In genomic region chr2:93643403-93643780, GRCm38 (mm10) we compare ENCODE assay signal across 10 mouse cellular contexts. TPM values are rescaled to one million over a fixed set of nuclear protein-coding genes. Genes with fewer than 3 reads are reported as not detected.
DNase-seq lines count a peak whose midpoint lies in the region; ATAC-seq and TF ChIP-seq lines count a peak whose summit lies in the region.
"Had no signal": no experiment of that assay in that cellular context is flagged by ENCODE, and none has a peak within 500 bp of the region (broad histone marks: within the 10 kb centered on the region; RNA-seq: fewer than 3 reads in every experiment).

No protein-coding gene starts in this region.

- H3K4me2 ChIP-seq in heart, embryonic 16.5 days (ENCODE audit: low read depth, low read length), result peak overlapping the region; percentile 78
- H3K4me2 ChIP-seq in embryonic facial prominence, embryonic 15.5 days (replicated peaks), result peak overlapping the region; percentile 53
- peak overlapping the region; percentile 59 for H3K4me2 ChIP-seq in hindbrain, postnatal 0 days (ENCODE audit: low read depth, low read length)
- peak overlapping the region; percentile 51 for H3K4me2 ChIP-seq in midbrain, embryonic 15.5 days

- no peak for DNase-seq in heart, adult 8-10 months (ENCODE audit: low spot score)
- DNase-seq in hindbrain, postnatal 0 days (ENCODE audit: low spot score), result no peak
- DNase-seq in right cerebral cortex, postnatal 36 days (ENCODE audit: low spot score in 2 of 2), result no peak
- DNase-seq in retina, embryonic 14.5 days (ENCODE audit: low spot score), result no peak

- H3K27me3 ChIP-seq in heart, embryonic 16.5 days (ENCODE audit: control insufficient read depth, insufficient read depth, low read length), result peaks cover 82% of the 10 kb centered on the region
- peaks cover 73% of the 10 kb centered on the region for H3K27me3 ChIP-seq in embryonic facial prominence, embryonic 15.5 days
- peaks cover 68% of the 10 kb centered on the region for H3K27me3 ChIP-seq in hindbrain, postnatal 0 days (ENCODE audit: insufficient read depth, low read length)
- peaks cover 83% of the 10 kb centered on the region for H3K27me3 ChIP-seq in midbrain, embryonic 15.5 days (replicated peaks)

- H3K9ac ChIP-seq in heart, embryonic 16.5 days (ENCODE audit: low read length), result peak overlapping the region; percentile 51; the same call in 1 of the 2 replicates
- H3K9ac ChIP-seq in embryonic facial prominence, embryonic 15.5 days, result peak overlapping the region; percentile 96
- no peak overlapping the region for H3K9ac ChIP-seq in hindbrain, postnatal 0 days (replicated peaks; ENCODE audit: low read length)
- no peak overlapping the region for H3K9ac ChIP-seq in midbrain, embryonic 15.5 days

- H3K4me1 ChIP-seq in heart, embryonic 16.5 days (ENCODE audit: control insufficient read depth, insufficient read depth, low read length), result peaks cover 17% of the 10 kb centered on the region
- peaks cover 53% of the 10 kb centered on the region for H3K4me1 ChIP-seq in embryonic facial prominence, embryonic 15.5 days
- H3K4me1 ChIP-seq in hindbrain, postnatal 0 days (ENCODE audit: insufficient read depth, low read length), result peaks cover 6% of the 10 kb centered on the region; the same call in 1 of the 2 replicates
- H3K4me1 ChIP-seq in midbrain, embryonic 15.5 days, result peaks cover 22% of the 10 kb centered on the region

- no peak overlapping the region for H3K27ac ChIP-seq in heart, embryonic 16.5 days (ENCODE audit: low read length)
- H3K27ac ChIP-seq in embryonic facial prominence, embryonic 15.5 days (replicated peaks), result peak overlapping the region; percentile 98
- H3K27ac ChIP-seq in hindbrain, postnatal 0 days, result no peak overlapping the region
- no peak overlapping the region for H3K27ac ChIP-seq in midbrain, embryonic 15.5 days

- WGBS in heart, embryonic 16.5 days, result 6% methylated on average over 28 of the region's 28 CpGs
- 1% methylated on average over 28 of the region's 28 CpGs for WGBS in embryonic facial prominence, embryonic 15.5 days
- WGBS in hindbrain, postnatal 0 days, result 2% methylated on average over 28 of the region's 28 CpGs
- WGBS in midbrain, embryonic 15.5 days, result 1% methylated on average over 28 of the region's 28 CpGs

- H3K36me3 ChIP-seq in heart, embryonic 16.5 days (ENCODE audit: control insufficient read depth, insufficient read depth), result no peaks in the 10 kb centered on the region
- H3K36me3 ChIP-seq in embryonic facial prominence, embryonic 15.5 days, result no peaks in the 10 kb centered on the region
- H3K36me3 ChIP-seq in hindbrain, postnatal 0 days (ENCODE audit: insufficient read depth, low read length), result no peaks in the 10 kb centered on the region
- H3K36me3 ChIP-seq in midbrain, embryonic 15.5 days (replicated peaks), result no peaks in the 10 kb centered on the region
- H3K36me3 ChIP-seq: G1E had no signal

- TF ChIP-seq CTCF in hindbrain, postnatal 0 days (IDR thresholded peaks at IDR 0.05; ENCODE audit: low read depth), result no peak

- no peak for ATAC-seq in heart, embryonic 16.5 days (replicated peaks; ENCODE audit: extremely low read depth, insufficient read depth, low FRiP score)
- ATAC-seq in embryonic facial prominence, embryonic 15.5 days (ENCODE audit: insufficient number of reproducible peaks, low FRiP score, low TSS enrichment, low read depth), result no peak
- ATAC-seq in hindbrain, postnatal 0 days, result no peak
- no peak for ATAC-seq in midbrain, embryonic 15.5 days (replicated peaks)
- ATAC-seq in monocyte, adult 5-6 weeks (replicated peaks; ENCODE audit: insufficient number of reproducible peaks, low FRiP score, low TSS enrichment, poor library complexity, severe bottlenecking), result no peak

- no peaks in the 10 kb centered on the region for H3K9me3 ChIP-seq in heart, embryonic 16.5 days (replicated peaks; ENCODE audit: control insufficient read depth, low read length)
- H3K9me3 ChIP-seq in embryonic facial prominence, embryonic 15.5 days (replicated peaks), result no peaks in the 10 kb centered on the region
- H3K9me3 ChIP-seq in hindbrain, postnatal 0 days (ENCODE audit: low read length), result no peaks in the 10 kb centered on the region
- H3K9me3 ChIP-seq in midbrain, embryonic 15.5 days, result no peaks in the 10 kb centered on the region
- H3K9me3 ChIP-seq: G1E had no signal

- peak overlapping the region; percentile 54 for H3K4me3 ChIP-seq in heart, embryonic 16.5 days (ENCODE audit: low read length)
- peak overlapping the region; percentile 60 for H3K4me3 ChIP-seq in embryonic facial prominence, embryonic 15.5 days (replicated peaks)
- H3K4me3 ChIP-seq in hindbrain, postnatal 0 days (ENCODE audit: low read length), result peak overlapping the region; percentile 33
- H3K4me3 ChIP-seq in midbrain, embryonic 15.5 days, result peak overlapping the region; percentile 33

RNA-seq across cellular contexts. Expression of gene Alx4, which starts 1.2 kb away (rescaled TPM):
- 0.04 and 0.08 TPM in 2 replicates for polyA plus RNA-seq in heart, embryonic 16.5 days (2015; fragmentation: Nextera tagmentation; extraction: Ambion mirVana)
- total RNA-seq in heart, adult 8-10 months (2022), result 1 to 10 TPM in 1 of 4 experiments, under 1 TPM in 3; 0.75 to 1.2 (median 0.97) TPM
- 14.3 and 14.9 TPM in 2 replicates for polyA plus RNA-seq in embryonic facial prominence, embryonic 15.5 days (2015; fragmentation: Nextera tagmentation; extraction: Ambion mirVana)
- 3.1 and 3.3 TPM in 2 replicates for total RNA-seq in hindbrain, postnatal 0 days (2014; rRNA removed)
- 0.54 and 0.61 TPM in 2 replicates for polyA plus RNA-seq in hindbrain, postnatal 0 days (2015; fragmentation: Nextera tagmentation; extraction: Ambion mirVana)
- polyA plus RNA-seq in midbrain, embryonic 15.5 days (2015; fragmentation: Nextera tagmentation; extraction: Ambion mirVana), result 0.84 and 1.0 TPM in 2 replicates
- total RNA-seq in monocyte, adult 5-6 weeks (2017), result not detected in 3 replicates
- total RNA-seq: liver, adult 2 months had no signal
- polyA plus RNA-seq: G1E; liver, adult 2 months had no signal

Comparison
In these comparisons a context has a peak if more than half of its experiments do, and no peak if none do; other contexts are left out.
1. H3K9ac ChIP-seq: peak in heart, embryonic 16.5 days (single experiment) and embryonic facial prominence, embryonic 15.5 days (single experiment); none in hindbrain, postnatal 0 days (single experiment) and midbrain, embryonic 15.5 days (single experiment).
2. Peak in every context shown above with its lines, with median percentiles within 50 percentile points of each other: H3K4me2 ChIP-seq and H3K4me3 ChIP-seq.